Mouse (Mus musculus): ENCODE results near the gene Gm42878. TPM values are rescaled to one million over a fixed set of nuclear protein-coding genes. Genes with fewer than 3 reads are reported as not detected.
"Not testable (repeated sequence)": the region's sequence is repeated elsewhere in the genome, so short reads cannot be mapped to it uniquely, and the experiment has no call there.

Gm42878 gene
- total RNA-seq, 2 experiments from 2014 or later, result not detected

DNA sequence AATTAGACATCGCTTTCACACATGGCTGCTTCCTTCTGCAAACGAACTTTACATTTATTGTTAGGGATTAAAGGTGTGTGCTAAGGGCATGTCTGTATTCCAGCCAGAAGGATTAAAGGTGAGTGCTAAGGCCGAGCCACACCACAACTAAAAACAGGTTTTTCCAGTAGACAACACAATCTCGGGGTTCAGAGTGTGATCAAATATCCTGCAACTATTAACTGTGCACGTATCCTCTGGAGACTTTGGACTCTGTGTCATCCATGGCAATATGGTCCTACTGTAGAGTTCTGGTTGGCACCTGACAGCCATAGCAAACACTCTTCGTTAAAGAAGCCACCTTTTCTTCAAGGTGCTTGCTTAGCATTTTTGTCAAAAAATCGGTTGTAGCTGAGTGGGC lies 35.3 kb downstream of the Gm42878 start:
- H3K4me3 ChIP-seq, result no peak overlapping the region
- TF ChIP-seq CTCF (conservative IDR thresholded peaks at IDR 0.05), result no peak
- no peak for DNase-seq (ENCODE audit: low spot score in 2 of 2)
- H3K27ac ChIP-seq, result no peak overlapping the region

DNA sequence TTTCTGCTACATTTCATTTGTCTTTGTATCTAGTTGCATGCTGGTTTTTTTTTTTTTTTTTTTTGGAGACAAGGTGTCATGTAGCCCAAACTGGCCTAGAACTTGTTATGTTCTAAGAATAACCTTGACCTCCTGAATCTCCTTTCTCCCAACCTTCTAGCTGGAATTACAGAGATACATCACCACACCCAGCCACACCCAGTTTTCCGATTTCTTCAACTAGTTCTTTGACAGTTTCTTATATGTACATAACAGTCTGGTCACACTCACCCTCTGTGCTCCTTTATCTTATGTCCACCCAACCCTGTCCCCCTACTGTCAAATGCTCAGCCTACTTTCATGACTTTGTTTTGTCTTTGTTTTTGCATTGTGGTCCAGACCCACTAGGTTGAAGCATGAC lies 38.4 kb downstream of the Gm42878 start:
- DNase-seq (ENCODE audit: low spot score in 2 of 2), result no peak
- TF ChIP-seq CTCF (conservative IDR thresholded peaks at IDR 0.05), result no peak
- no peak overlapping the region for H3K27ac ChIP-seq
- H3K4me3 ChIP-seq, result no peak overlapping the region

DNA sequence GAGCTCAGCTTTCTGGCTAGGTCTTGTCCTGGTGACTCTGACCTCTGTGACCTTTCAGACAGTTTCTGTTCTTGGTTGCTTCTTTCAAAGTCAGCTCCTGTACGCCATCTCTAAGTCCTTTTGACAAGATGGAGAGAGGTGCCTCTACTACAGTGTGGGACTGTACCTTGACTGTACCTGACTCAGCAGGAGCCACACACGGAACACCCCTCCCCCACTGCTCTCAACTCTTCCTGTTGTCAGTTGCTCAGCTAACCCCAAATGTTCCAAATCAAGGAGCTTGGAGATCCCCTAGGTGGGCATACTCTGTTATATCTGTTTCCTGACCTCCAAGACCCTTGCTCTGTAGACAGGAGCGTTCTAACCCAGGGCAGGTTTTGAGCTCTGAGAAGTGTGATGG lies 42.1 kb downstream of the Gm42878 start, which contains the start of gene Adam1b:
TSS of gene Adam1b (minus strand) at position 205 of the 400 bp plus-strand sequence.
- no peak for DNase-seq (ENCODE audit: low spot score in 2 of 2)
- no peak for TF ChIP-seq CTCF (conservative IDR thresholded peaks at IDR 0.05)
- Histone ChIP-seq H3K4me3 (no peak within 1 kb of the TSS), H3K27ac (no peak within 1 kb of the TSS)

DNA sequence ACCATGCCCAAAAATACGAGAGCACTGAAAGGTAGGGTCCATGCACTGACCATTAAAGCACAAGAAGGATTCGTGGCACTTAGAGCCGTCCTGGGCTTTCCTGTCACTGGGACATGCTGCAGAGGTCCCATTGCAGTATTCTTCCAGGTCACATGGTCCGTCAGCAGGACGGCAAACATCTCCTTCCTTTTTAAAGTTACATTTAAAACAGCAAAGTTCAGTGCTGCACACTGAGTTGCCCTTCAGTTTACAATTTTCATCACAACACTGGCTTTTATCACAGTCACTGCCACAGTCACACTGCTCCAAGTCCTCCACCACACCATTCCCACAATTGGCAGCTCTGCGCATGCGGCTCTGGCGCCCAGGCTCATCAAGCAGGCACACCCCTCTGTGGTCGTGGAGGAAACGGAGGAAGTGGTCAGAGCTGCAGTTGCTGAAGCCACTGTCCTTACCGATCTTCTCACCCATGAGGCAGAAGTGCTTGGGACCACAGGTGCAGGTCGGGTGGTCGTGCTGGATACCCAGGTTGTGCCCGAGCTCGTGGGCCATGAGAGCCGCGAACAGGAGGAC lies 43.8 kb downstream of the Gm42878 start:
- H3K4me3 ChIP-seq; DNase-seq (ENCODE audit: low spot score in 2 of 2); H3K27ac ChIP-seq: not testable (repeated sequence)

DNA sequence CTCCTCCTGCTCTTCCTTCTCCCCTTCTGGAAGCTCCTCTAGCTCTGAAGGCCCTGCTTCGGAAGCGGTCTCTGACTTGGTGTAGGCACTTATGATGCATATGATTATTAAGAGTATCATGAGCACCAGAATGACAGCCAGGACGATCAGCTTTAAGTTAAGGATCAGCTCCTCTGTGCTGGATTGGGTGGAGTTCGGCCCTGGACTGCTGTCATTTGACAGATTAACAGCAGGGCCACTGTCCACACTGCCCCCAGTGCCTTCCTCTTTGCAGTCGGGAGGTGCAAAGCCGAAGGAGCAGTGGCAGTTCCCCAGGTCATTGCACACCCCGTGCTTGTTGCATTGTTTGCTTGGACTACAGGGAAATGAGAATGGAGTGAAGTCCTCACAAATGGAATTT lies 44.6 kb downstream of the Gm42878 start:
- DNase-seq (ENCODE audit: low spot score in 2 of 2), result no peak
- no peak overlapping the region for H3K4me3 ChIP-seq
- TF ChIP-seq CTCF (conservative IDR thresholded peaks at IDR 0.05), result no peak
- peak overlapping the region; percentile 33; the same call in 1 of the 2 replicates for H3K27ac ChIP-seq

DNA sequence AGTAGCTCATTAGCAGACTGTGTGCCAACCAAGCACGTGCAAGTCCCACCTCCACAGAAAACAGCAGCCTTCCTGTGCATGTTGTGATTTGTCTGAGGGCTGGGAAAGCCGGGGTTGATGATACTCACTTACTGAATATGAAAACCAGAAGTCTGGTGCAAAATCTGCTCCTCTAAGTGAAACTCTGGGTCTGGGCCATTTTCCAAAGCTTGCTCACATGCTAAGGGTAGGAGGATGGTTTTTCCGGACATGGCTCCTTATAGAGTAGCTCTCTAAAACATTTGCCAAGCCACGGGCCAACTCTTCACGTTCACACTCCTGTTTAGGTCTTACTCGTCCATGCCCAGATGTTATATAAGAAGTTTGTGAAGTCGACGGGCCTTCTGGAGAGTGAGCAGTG lies 52.0 kb downstream of the Gm42878 start:
- no peak overlapping the region for H3K4me3 ChIP-seq
- peak; percentile 45 to 60 for DNase-seq (ENCODE audit: low spot score in 2 of 2)
- H3K27ac ChIP-seq, result peak overlapping the region; percentile 43; the same call in 1 of the 2 replicates
- TF ChIP-seq CTCF (conservative IDR thresholded peaks at IDR 0.05), result no peak

DNA sequence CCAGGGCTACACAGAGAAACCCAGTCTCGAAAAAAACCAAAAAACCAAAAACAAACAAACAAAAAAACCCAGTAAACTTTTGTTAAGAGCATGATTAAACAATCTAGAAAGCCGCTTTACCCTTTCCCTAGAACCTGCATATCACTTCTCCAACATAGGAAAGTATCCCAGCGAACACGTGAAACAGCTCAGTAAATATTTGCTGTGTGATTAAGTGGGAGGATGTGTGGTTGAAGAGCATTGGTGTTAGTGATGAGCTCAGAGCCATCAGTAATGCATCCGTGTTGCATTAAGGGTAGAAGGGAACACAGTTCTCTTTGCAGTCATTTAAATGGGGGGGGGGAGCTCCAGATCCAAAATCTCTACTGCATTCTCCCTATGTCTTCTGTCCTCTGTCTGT lies 60.5 kb downstream of the Gm42878 start:
- Histone ChIP-seq H3K4me3 (no peak overlapping the region), H3K27ac (no peak overlapping the region)
- DNase-seq (ENCODE audit: low spot score in 2 of 2), result no peak
- TF ChIP-seq CTCF (conservative IDR thresholded peaks at IDR 0.05), result no peak

DNA sequence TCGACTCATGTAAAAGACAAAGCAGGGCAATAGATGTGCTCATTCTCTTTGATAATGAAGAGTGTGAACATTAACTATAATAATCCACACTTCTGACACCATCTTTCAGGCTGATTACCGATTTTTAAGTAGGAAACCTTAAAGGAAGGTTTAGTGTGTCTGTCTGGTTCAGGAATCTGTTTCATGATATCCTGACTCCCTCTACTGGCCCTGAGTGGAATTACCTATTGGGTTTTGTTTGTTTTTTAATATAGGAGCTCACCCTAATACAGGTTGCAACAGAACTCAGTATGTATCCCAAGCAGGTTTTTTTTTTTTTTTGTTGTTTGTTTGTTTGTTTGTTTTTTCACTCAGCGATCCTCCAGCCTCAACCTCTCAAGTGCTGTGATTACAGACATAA lies 67.6 kb downstream of the Gm42878 start:
- DNase-seq (ENCODE audit: low spot score in 2 of 2), result peak; percentile 37 to 65
- Histone ChIP-seq H3K4me3 (no peak overlapping the region), H3K27ac (no peak overlapping the region)
- peak; percentile 90 for TF ChIP-seq CTCF (conservative IDR thresholded peaks at IDR 0.05)

DNA sequence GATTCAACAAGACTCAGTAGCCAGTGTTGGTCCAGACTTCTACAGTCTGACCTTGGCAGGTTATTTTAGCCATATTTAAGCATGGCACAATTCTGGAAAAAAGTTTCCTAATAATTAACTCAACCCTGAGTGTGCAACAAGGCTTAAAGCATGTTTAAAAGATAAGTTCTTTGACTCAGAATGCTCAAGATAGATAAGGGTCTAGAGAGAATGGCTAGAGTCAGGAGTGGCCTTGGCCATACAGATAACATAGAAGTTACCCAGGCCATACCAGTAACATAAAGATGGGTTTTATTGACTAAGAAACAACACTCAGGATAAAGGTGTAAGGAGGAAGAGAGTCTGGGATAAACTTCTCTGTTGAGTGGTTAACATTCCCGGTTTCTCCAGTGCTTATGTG lies 69.2 kb downstream of the Gm42878 start:
- no peak overlapping the region for H3K27ac ChIP-seq
- DNase-seq (ENCODE audit: low spot score in 2 of 2), result no peak
- H3K4me3 ChIP-seq, result no peak overlapping the region
- TF ChIP-seq CTCF (conservative IDR thresholded peaks at IDR 0.05), result no peak

DNA sequence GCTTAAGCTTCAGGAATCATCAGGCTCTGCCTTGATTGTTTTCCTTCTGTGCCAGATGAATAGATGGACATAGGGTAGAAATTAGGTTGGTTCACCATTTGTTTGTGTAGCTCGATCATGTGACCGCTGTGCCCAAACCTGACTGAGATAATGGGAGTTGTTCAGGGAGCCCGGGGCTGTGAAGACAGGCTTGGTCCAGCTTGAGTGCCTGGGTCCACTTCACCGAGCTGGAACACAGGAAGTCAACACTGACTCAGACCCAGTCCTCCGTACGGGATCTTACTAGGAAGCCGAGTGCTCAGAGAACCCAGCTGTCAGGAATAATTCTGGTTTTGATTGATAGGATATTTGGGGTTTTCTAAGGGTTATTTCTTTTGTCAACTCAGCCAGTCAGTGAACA lies 70.7 kb downstream of the Gm42878 start:
- no peak for TF ChIP-seq CTCF (conservative IDR thresholded peaks at IDR 0.05)
- Histone ChIP-seq H3K4me3 (no peak overlapping the region), H3K27ac (no peak overlapping the region)
- DNase-seq (ENCODE audit: low spot score in 2 of 2), result no peak

DNA sequence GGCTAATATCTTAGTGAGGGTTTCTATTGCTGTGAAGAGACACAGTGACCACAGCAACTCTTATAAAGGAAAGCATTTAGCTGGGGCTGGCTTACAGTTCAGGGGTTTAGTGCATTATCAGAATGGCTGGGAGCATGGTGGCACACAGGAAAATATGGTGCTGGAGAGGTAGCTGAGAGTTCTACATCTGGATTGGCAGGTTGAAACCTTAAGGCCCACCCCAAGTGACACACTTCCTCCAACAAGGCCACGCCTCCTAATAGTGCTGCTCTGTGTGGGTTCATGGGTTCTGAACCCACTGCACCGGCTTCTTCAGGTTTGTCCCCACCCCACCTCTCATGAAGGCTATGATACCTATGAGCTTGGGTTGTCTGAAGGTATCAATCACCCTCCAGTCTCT lies 72.9 kb downstream of the Gm42878 start:
- no peak for TF ChIP-seq CTCF (conservative IDR thresholded peaks at IDR 0.05)
- Histone ChIP-seq H3K4me3 (no peak overlapping the region), H3K27ac (no peak overlapping the region)
- DNase-seq (ENCODE audit: low spot score in 2 of 2), result no peak

DNA sequence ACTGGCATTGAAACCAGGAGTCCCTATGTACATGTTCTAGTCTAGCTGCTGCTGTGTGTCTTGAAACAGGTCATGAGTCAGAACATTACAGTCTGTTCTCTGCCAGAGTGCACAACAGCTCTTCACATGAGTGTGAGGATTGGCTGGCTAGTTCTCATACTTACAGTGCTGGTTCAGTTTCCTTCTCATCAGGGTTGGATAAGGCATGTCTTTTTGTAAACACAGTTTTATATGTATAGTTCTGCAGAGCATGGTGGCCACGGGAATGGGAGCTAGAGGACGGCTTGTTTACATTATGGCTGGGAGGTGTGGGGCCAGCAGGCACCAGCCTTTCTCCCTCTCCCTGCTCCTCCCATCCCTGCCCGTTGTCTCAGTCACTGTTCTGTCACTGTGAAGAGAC lies 75.7 kb downstream of the Gm42878 start:
- Histone ChIP-seq H3K27ac (no peak overlapping the region), H3K4me3 (no peak overlapping the region)
- TF ChIP-seq CTCF (conservative IDR thresholded peaks at IDR 0.05), result no peak
- DNase-seq (ENCODE audit: low spot score in 2 of 2), result no peak

Other genes with a start within 250 kb of the Gm42878 start
- 10 to 100 TPM; 79.8 to 82.8 TPM for gene Trafd1, start 159.8 kb downstream of the Gm42878 start, total RNA-seq (2021)
- 10 to 100 TPM; 37.2 to 40.9 TPM for gene Naa25, start 147.5 kb downstream of the Gm42878 start, total RNA-seq (2021)
- gene Tmem116, start 93.6 kb downstream of the Gm42878 start, total RNA-seq (2021), result 1 to 10 TPM; 7.7 to 8.6 TPM
- gene Erp29, start 93.0 kb downstream of the Gm42878 start, total RNA-seq (2021), result 100 to 1,000 TPM; 127 to 144 TPM
- not detected for gene Adam1b, start 42.0 kb downstream of the Gm42878 start, total RNA-seq (2021)
- 10 to 100 TPM; 17.7 to 22.9 TPM for gene Adam1a, start within 50 bp of the Gm42878 start, total RNA-seq (2021)
- 10 to 100 TPM; 68.1 to 76.2 TPM for gene Mapkapk5, start 423 bp upstream of the Gm42878 start, total RNA-seq (2021)
- gene Aldh2, start 48.3 kb upstream of the Gm42878 start, total RNA-seq (2021), result 100 to 1,000 TPM; 125 to 134 TPM
- 1 to 10 TPM; 5.5 to 6.8 TPM for gene Acad12, start 73.5 kb upstream of the Gm42878 start, total RNA-seq (2021)
- 1 to 10 TPM; 4.2 to 4.3 TPM for gene Acad10, start 115.0 kb upstream of the Gm42878 start, total RNA-seq (2021)
- 10 to 100 TPM; 67.8 to 68.4 TPM for gene Brap, start 115.1 kb upstream of the Gm42878 start, total RNA-seq (2021)
- gene Atxn2, start 165.9 kb upstream of the Gm42878 start, total RNA-seq (2021), result 100 to 1,000 TPM; 216 to 227 TPM